Mouse (Mus musculus): ENCODE results near the gene Igf2bp2.

GRCm38 (mm10) chr16:22144490-22144889, 18.6 kb downstream of the Igf2bp2 start:
- TF ChIP-seq HCFC1 (IDR thresholded peaks at IDR 0.05; ENCODE audit: borderline replicate concordance, insufficient read depth, low read length), result no peak
- no peak for TF ChIP-seq CHD2 (IDR thresholded peaks at IDR 0.05; ENCODE audit: low read depth, low read length)
- TF ChIP-seq ZNF384 (IDR thresholded peaks at IDR 0.05; ENCODE audit: low read depth, low read length), result no peak
- TF ChIP-seq MAFK (IDR thresholded peaks at IDR 0.05; ENCODE audit: insufficient read depth, low read depth, low read length), result no peak
